Mouse (Mus musculus) heart, postnatal 36 days (tissue): ENCODE data around the gene Msmb. TPM values are rescaled to one million over a fixed set of nuclear protein-coding genes. Genes with fewer than 3 reads are reported as not detected.

ENCODE experiments used
- DNase-seq, 2 experiments: peaks; one replicate each; pipeline ENCODE4 v3.0.0; 2021 to 2022
- intact Hi-C: fragments of 180-260 bp; cut with DNase I; formaldehyde crosslinking; loops from one replicate; pipeline ENCODE4 v1.15.1; 2025
- total RNA-seq, 2 experiments: library from RNA; stranded (reverse); gene quantifications; 2 replicates each; pipeline ENCODE4 v1.2.3; 2021

Msmb gene
- total RNA-seq, 2 experiments from 2014 or later: not detected

DNA sequence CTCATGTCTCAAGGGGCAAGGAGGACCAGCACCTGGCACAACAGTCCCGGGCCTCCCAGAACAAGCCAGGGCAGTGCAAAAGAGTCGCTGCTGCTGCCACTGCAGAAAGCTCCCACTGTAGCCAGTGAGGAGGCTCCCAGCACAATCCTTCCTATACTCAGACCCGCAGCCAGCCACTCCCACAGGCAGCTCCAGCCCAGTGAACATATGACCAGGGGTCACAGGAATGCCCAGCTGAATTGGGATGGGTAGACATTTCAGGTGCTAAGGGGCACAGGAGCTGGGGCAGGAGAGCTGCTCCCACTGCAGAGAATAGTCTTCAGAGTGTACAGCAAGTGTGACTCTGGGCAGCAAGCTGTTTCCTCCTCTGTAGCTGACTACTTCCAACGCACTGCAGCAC, 3.6 kb downstream of the Msmb start:
- no peak for DNase-seq
- intact Hi-C loops: no loop called here

DNA sequence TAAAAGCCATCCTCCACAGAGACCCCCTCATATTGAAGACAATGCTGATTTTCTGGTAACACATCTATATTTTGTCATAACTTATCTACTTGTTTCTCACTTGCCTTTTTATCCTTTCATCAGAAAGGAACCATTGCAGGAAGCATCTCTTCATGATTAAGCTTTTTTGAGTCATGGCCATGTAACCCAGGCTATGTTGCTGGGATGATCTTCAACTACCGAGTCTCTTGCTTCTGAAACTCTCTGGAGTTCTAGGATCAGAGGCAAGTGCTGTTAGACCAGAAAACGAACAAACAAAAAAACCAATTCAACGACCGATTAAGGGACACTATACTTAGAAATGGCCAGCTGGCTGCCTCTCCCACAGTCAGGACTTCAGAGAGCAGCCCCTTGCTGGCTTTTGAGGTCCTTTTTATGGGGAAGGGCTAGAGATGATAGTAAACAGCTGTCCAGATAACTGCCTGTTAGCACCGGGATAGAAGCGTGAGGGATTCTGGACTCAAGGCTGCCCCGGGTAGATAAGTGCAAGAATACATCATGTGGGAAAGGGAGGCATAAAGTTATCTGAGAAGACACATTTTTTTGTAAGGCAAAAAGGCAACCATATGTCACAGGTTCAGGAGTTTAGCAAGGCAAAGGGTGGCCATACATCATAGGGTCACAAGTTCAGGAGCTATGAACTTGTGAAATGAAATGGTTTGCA, 4.1 kb downstream of the Msmb start:
- intact Hi-C loops: no loop called here
- no peak for DNase-seq

DNA sequence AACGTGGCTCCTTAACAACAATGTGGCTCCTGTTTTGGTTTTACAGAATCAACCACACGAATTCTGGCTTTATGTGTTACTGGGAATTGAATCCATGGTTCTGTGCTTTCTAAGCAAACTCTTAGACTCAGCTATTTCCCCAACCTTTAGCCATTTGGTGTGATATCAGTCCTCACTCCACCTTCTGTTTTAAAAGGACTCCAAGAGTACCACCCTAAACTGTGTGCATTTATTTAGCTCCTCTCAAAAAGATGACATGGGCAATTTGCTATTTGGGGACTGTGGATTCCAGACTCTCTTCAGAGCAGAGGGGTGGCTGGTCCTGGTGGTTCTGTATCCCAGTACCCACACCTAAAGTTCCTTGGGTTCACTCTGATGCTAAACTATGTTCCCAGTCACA, 4.8 kb downstream of the Msmb start:
- no peak for DNase-seq
- intact Hi-C loops: no loop called here

DNA sequence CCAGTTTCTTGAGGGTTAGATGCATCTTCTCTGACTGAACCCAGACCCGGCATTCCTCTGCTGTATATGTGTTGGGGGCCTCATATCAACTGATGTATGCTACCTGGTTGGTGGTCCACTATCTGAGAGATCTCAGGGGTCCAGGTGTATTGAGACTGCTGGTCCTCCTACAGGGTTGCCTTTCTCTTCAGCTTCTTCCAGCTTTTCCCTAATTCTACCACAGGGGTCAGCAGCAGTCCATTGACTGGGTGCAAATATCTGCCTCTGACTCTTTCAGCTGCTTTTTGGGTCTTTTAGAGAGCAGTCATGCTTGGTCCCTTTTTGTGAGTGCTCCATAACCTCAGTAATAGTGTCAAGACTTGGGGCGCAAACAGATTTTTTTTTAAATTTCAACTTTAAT, 9.0 kb downstream of the Msmb start:
- no peak for DNase-seq
- intact Hi-C loops: no loop called here

- intact Hi-C loops: no loop called here
- no peak for DNase-seq
Observed at GRCm38 (mm10) chr14:32152243-32152965, 10.6 kb downstream of the Msmb start.

- intact Hi-C loops: no loop called here
- DNase-seq: no peak
Observed at GRCm38 (mm10) chr14:32153156-32153555, 11.3 kb downstream of the Msmb start.

GRCm38 (mm10) chr14:32154758-32155157, 12.9 kb downstream of the Msmb start:
- intact Hi-C loops: no loop called here
- no peak for DNase-seq

DNA sequence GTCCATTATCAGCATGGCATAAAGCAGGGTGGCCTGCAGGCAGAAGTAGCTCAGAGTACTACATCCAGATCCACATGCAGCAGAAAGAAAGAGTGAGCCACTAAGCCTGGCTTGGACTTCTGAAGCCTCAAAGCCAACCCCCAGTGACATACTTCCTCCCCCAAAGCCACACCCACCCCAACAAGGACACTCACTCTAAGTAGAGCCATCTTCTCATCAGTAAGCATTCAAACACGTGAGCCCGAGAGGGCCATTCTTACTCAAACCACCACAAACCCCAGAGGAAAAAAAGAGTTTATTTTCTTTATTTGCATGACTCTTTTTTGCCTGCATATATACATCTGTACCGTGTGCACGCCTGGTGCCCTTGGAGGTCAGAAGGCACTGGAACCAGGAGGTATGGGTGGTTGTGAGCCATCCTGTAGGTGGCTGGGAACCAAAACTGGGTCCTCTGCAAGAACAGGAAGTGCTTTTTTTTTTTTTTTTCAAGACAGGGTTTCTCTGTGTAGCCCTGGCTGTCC, 17.4 kb downstream of the Msmb start:
- intact Hi-C loops: loop anchor here (2.0 kb wide), 1 partner anchor 74 kb away; the partner anchor contains the start of genes Dph3 and Oxnad1
- DNase-seq: no peak

DNA sequence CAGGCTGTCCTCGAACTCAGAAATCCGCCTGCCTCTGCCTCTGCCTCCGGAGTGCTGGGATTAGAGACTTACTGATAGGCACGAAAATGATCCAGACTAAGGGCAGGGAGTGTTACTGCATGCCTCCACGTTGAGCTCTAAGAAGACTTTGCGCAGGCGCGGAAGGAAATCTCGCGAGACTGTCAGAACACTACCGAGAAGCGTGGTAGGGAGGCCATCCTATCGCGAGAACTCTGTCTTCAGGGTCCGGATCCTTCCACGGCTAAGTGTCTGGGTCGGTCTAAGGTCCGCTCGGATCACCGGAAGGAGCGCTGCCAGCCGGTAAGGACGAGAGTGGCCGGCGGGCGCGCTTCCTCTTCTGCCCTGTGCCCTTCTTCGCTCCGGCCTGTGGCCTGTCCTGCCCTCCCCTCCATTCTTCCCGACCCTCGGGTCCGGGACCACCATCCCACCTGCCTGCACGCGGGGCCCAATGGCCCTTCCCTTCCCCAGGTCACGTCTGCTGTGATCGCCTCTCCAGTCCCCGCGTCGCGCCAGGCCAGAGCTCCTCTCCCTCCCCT, 17.9 kb downstream of the Msmb start, which contains the start of gene Ncoa4:
Ncoa4 (plus strand) TSS at position 176 of the 557 bp plus-strand sequence.
- DNase-seq: peak; percentile 99
- intact Hi-C loops: loop anchor here (2.0 to 5.0 kb wide), 2 partner anchors 43 to 75 kb away; partner anchors contain the start of genes Dph3, Oxnad1, Parg and Timm23

GRCm38 (mm10) chr14:32160563-32160962, 18.7 kb downstream of the Msmb start:
- intact Hi-C loops: loop anchor here (5.0 kb wide), 1 partner anchor 42 kb away; the partner anchor contains the start of genes Parg and Timm23
- DNase-seq: no peak

DNA sequence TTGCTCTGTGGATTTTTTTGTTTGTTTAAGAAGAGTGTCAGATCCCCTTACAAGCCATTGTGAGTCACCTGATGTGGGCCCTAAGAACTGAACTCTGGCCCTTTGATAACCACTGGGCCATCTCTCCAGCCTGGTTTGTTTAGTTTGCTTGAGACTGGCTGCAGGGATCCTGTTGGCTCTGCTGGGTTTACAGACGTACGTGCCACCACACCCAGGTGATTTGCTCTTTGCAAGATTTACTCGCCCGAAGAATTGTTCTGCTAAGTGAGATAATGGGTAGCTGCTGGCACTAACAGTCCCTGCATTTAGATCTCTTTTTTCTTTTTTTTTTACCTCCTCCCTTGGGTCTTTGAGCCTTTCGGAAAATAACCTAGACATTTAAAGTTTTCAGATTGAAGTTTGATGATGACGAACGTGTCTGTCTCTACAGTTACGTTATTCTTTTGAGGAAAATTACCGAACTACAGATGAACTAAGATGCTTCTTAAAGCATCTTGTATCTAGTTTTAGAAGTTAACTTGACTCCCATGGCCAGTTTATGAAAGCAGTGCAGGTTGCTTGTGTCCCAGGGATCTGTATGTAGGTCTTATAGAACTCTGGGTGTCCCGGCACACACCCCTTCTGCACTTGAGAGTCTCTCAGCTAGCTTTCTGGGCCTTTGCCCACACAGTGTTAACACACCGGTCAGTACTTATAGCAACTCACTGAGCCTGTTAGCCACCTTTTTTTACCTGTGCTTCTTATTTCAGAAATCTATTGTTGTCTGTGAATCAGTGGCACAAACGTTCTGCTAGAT, 19.5 kb downstream of the Msmb start:
- no peak for DNase-seq

DNA sequence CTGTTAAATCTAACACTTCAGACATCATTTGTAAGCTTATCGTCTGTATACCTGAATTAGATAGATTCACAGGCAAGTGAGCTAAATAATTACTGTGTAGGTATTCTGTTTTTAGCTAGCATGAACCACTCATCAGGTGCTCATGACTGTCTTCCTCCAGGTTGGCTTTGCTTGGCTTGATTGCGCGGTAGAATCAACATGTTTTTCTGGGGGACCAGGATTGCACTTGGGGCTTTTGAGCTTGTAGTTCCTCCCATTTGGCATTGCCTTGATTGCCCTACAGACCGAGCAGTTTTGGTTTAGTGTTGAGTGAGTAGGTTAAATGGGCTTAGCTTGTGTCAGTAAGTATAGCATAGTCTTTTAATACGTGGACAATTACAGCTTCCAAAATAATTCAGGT, 20.4 kb downstream of the Msmb start:
- intact Hi-C loops: loop anchor here (5.0 kb wide), 1 partner anchor 40 kb away; the partner anchor contains the start of genes Parg and Timm23
- no peak for DNase-seq

More for the DNA sequence above, 19.5 kb downstream of the Msmb start:
- intact Hi-C loops: loop anchor here (5.0 kb wide), 1 partner anchor 41 kb away; the partner anchor contains the start of genes Parg and Timm23

GRCm38 (mm10) chr14:32163203-32163888, 21.5 kb downstream of the Msmb start:
- DNase-seq: no peak
- intact Hi-C loops: loop anchor here (5.0 kb wide), 1 partner anchor 39 kb away; the partner anchor contains the start of genes Parg and Timm23

DNA sequence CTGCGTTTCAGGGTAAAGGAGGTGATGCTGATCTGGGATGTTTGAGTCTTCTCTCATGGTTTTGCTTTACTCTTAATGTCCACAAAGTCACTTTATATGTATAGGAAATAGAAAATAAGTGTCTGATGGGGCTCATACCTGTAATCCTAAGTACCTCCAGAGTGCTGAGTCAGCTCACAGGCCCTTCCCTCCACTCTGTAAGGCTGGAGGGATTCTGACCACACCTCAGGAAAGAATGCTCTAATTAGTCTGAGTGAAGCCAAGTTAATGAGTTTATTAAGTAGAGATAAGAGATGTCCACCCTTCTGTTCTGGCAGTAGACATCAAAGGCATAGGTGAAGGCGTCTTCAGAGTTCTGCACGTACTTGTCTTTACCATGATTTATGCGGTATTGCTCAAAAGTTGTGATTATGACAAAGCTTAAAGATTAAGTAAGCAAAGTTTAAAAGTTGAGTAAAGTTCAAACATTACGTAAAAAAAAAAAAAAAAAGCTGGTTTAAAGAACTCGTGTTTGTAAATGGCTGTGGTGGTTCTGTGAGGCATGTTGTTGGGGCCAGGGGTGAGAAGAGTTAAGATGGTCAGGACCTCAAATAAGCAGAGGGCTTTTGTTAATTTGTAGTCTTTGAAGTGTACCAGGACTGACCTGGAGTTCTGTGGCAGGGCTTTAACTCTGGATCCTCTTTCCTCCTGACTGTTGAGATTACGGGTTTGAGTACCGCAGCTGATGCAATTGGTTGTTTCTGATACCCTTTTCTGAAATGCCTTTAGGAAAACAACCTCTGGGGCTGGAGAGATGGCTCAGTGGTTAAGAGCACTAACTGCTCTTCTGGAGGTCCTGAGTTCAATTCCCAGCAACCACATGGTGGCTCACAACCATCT, 22.6 kb downstream of the Msmb start:
- DNase-seq: no peak
- intact Hi-C loops: loop anchor here (5.0 kb wide), 1 partner anchor 38 kb away; the partner anchor contains the start of genes Parg and Timm23

- intact Hi-C loops: no loop called here
Observed at GRCm38 (mm10) chr14:32165278-32166061, 23.6 kb downstream of the Msmb start.

DNA sequence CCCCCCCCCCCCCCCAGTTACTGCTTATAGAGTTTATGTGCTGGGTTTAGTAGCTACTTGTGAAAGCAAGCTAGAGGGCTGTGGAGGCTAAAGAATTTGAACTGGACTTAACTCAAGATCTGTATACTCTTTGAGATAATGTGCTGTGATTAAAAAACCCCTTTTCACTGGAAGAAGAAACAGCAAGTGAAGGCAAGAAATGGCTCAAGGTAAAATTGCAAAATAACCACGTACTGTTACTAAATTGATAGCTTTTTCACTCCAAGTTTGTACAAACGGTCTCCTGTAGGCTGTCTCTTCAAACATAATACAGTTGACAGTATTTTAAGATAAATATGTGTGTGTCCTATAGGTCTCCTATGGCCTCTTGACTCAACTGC, 24.2 kb downstream of the Msmb start:
- no peak for DNase-seq
- intact Hi-C loops: no loop called here

More at GRCm38 (mm10) chr14:32165278-32166061, 23.6 kb downstream of the Msmb start:
- DNase-seq: peak; percentile 68 to 69

DNA sequence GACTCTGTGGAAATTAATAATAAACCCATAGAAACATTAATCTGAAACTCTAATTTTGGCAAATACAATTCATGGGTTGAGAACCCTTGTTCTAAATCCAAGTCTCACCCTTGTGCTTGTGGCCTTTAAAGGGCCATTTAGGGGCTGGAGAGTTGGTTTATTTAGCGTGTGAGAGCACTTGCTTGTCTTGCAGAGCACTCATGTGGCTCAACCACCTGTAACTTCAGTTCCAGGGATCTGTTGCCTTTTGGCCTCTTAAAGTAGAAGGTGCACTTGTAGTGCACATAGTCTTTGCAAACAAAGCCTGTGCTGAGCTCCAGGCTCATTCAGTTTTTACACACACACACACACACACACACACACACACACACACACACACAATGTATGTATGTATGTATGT, 25.0 kb downstream of the Msmb start:
- intact Hi-C loops: no loop called here
- no peak for DNase-seq

- no peak for DNase-seq
- intact Hi-C loops: no loop called here
Observed at GRCm38 (mm10) chr14:32167326-32167725, 25.5 kb downstream of the Msmb start.
